Mouse (Mus musculus) megakaryocyte, embryonic 14.5 days (primary cell): Measurements from ENCODE around the gene Ovca2. TPM values are rescaled to one million over a fixed set of nuclear protein-coding genes. Genes with fewer than 3 reads are reported as not detected.

ENCODE experiments used
- H3K27me3 ChIP-seq: replicated peaks from 2 replicates; pipeline ENCODE3; 2012; ENCODE audit warnings: inconsistent platforms
- H3K36me3 ChIP-seq: replicated peaks from 2 replicates; pipeline ENCODE3; 2012; ENCODE audit warnings: low read length, inconsistent platforms, mixed read lengths
- H3K4me1 ChIP-seq: 2 replicates; pipeline ENCODE4 v1.6.1; 2012; ENCODE audit warnings: inconsistent platforms
- H3K4me3 ChIP-seq: replicated peaks from 2 replicates; pipeline ENCODE3; 2012; ENCODE audit warnings: moderate library complexity, mild to moderate bottlenecking, inconsistent platforms
- H3K9me3 ChIP-seq: 2 replicates; pipeline ENCODE4 v1.6.1; 2012; ENCODE audit warnings: inconsistent platforms
- FLI1 ChIP-seq: IDR thresholded peaks from 2 replicates; pipeline ENCODE4 v1.6.1; 2012; ENCODE audit warnings: low read length, inconsistent platforms, mixed read lengths
- GATA1 ChIP-seq: IDR thresholded peaks from 3 replicates; pipeline ENCODE4 v1.6.1; 2012; ENCODE audit warnings: mixed read lengths, low read length, inconsistent platforms, borderline replicate concordance
- polyA plus RNA-seq: library from polyadenylated mRNA; stranded (reverse); fragments of >175 nt; gene quantifications from 2 replicates; pipeline ENCODE4 v1.2.3, GENCODE M21; 2012; ENCODE audit warnings: low replicate concordance; ENCODE audit not compliant: insufficient read depth

Gene Ovca2
- polyA plus RNA-seq, 1 experiment: 1.1 TPM

- H3K36me3 ChIP-seq: no peaks in the 10 kb centered on the region
- H3K27me3 ChIP-seq: peaks cover 65% of the 10 kb centered on the region
- peaks cover 97% of the 10 kb centered on the region for H3K4me1 ChIP-seq
- TF ChIP-seq FLI1 (no peak), GATA1 (no peak)
- H3K4me3 ChIP-seq: no peak overlapping the region
- peaks cover 5% of the 10 kb centered on the region; the same call in 1 of the 2 replicates for H3K9me3 ChIP-seq
These were observed 19.3 kb upstream of the Ovca2 start for GRCm38 (mm10) chr11:75197956-75198355.

GRCm38 (mm10) chr11:75196131-75196530 lies 17.5 kb upstream of the Ovca2 start:
- H3K27me3 ChIP-seq: peaks cover 80% of the 10 kb centered on the region
- H3K4me1 ChIP-seq: peaks cover 95% of the 10 kb centered on the region
- peaks cover 5% of the 10 kb centered on the region; the same call in 1 of the 2 replicates for H3K9me3 ChIP-seq
- no peaks in the 10 kb centered on the region for H3K36me3 ChIP-seq
- TF ChIP-seq FLI1 (no peak), GATA1 (no peak)
- H3K4me3 ChIP-seq: no peak overlapping the region

GRCm38 (mm10) chr11:75194850-75195461 lies 16.3 kb upstream of the Ovca2 start:
- peaks cover 5% of the 10 kb centered on the region; the same call in 1 of the 2 replicates for H3K9me3 ChIP-seq
- H3K27me3 ChIP-seq: peaks cover 72% of the 10 kb centered on the region
- H3K36me3 ChIP-seq: no peaks in the 10 kb centered on the region
- peak overlapping the region; percentile 91 for H3K4me3 ChIP-seq
- TF ChIP-seq FLI1 (no peak), GATA1 (no peak)
- H3K4me1 ChIP-seq: peaks cover 95% of the 10 kb centered on the region

- peaks cover 66% of the 10 kb centered on the region for H3K27me3 ChIP-seq
- peaks cover 95% of the 10 kb centered on the region for H3K4me1 ChIP-seq
- H3K4me3 ChIP-seq: peak overlapping the region; percentile 91
- H3K36me3 ChIP-seq: no peaks in the 10 kb centered on the region
- TF ChIP-seq FLI1 (no peak), GATA1 (no peak)
- no peaks in the 10 kb centered on the region for H3K9me3 ChIP-seq
These were observed 15.7 kb upstream of the Ovca2 start for GRCm38 (mm10) chr11:75194121-75194849.

- Histone ChIP-seq H3K27me3 (peaks cover 59% of the 10 kb centered on the region), H3K36me3 (no peaks in the 10 kb centered on the region), H3K4me1 (peaks cover 97% of the 10 kb centered on the region), H3K9me3 (no peaks in the 10 kb centered on the region), H3K4me3 (peak within 1 kb of the TSS; percentile 91)
- TF ChIP-seq GATA1 (no peak), FLI1 (no peak)
These were observed 14.8 kb upstream of the Ovca2 start, which contains the start of gene Rtn4rl1 for GRCm38 (mm10) chr11:75193256-75194071. TSS of gene Rtn4rl1 (plus strand) at chr11:75193783.

- TF ChIP-seq GATA1 (no peak), FLI1 (no peak)
These were observed 13.9 kb upstream of the Ovca2 start for GRCm38 (mm10) chr11:75192336-75193214.

GRCm38 (mm10) chr11:75191841-75192240 lies 13.2 kb upstream of the Ovca2 start:
- Histone ChIP-seq H3K4me1 (peaks cover 85% of the 10 kb centered on the region), H3K4me3 (no peak overlapping the region), H3K9me3 (no peaks in the 10 kb centered on the region), H3K27me3 (peaks cover 53% of the 10 kb centered on the region), H3K36me3 (no peaks in the 10 kb centered on the region)
- no peak for TF ChIP-seq GATA1
- no peak for TF ChIP-seq FLI1

More at GRCm38 (mm10) chr11:75192336-75193214, 13.9 kb upstream of the Ovca2 start:
- Histone ChIP-seq H3K27me3 (peaks cover 58% of the 10 kb centered on the region), H3K36me3 (no peaks in the 10 kb centered on the region), H3K4me3 (peak overlapping the region; percentile 91), H3K4me1 (peaks cover 91% of the 10 kb centered on the region), H3K9me3 (no peaks in the 10 kb centered on the region)

GRCm38 (mm10) chr11:75190905-75191441 lies 12.3 kb upstream of the Ovca2 start, which contains the start of gene Dph1:
TSS of gene Dph1 (minus strand) at chr11:75191241.
- peak within 1 kb of the TSS; percentile 97 for H3K4me3 ChIP-seq
- no peaks in the 10 kb centered on the region for H3K9me3 ChIP-seq
- no peak for TF ChIP-seq FLI1
- TF ChIP-seq GATA1: no peak
- H3K27me3 ChIP-seq: peaks cover 48% of the 10 kb centered on the region
- H3K36me3 ChIP-seq: no peaks in the 10 kb centered on the region
- H3K4me1 ChIP-seq: peaks cover 76% of the 10 kb centered on the region

GRCm38 (mm10) chr11:75190371-75190724 lies 11.7 kb upstream of the Ovca2 start:
- Histone ChIP-seq H3K36me3 (peaks cover 6% of the 10 kb centered on the region), H3K9me3 (no peaks in the 10 kb centered on the region), H3K4me3 (peak overlapping the region; percentile 97), H3K4me1 (peaks cover 70% of the 10 kb centered on the region), H3K27me3 (peaks cover 42% of the 10 kb centered on the region)
- no peak for TF ChIP-seq GATA1
- no peak for TF ChIP-seq FLI1
